Mouse (Mus musculus) limb, embryonic 11.5 days (tissue): ENCODE results near the gene Gp9. TPM values are rescaled to one million over a fixed set of nuclear protein-coding genes. Genes with fewer than 3 reads are reported as not detected.

Experiments
- ATAC-seq: fragments of 200-750 bp; cut with Nextera tagmentation; 2 replicates; pipeline ENCODE4 v1.8.0; 2017; ENCODE audit warnings: low read depth; ENCODE audit not compliant: insufficient number of reproducible peaks, low FRiP score, low TSS enrichment
- DNase-seq: peaks from one replicate; pipeline ENCODE4 v3.0.0-alpha.2; 2015; ENCODE audit warnings: low spot score
- H3K27ac ChIP-seq: fragments of 300-500 bp; sonication (generic); replicated peaks from 2 replicates; pipeline ENCODE4 v1.5.1; 2014; ENCODE audit warnings: low read depth, mild to moderate bottlenecking, low read length
- H3K27me3 ChIP-seq: fragments of 300-500 bp; sonication (generic); 2 replicates; pipeline ENCODE4 v1.6.1; 2014; ENCODE audit warnings: mild to moderate bottlenecking, low read length, mixed read lengths; ENCODE audit not compliant: control insufficient read depth, insufficient read depth
- H3K36me3 ChIP-seq: fragments of 300-500 bp; sonication (generic); 2 replicates; pipeline ENCODE4 v1.6.1; 2014; ENCODE audit warnings: mild to moderate bottlenecking, low read length, moderate library complexity, mixed read lengths; ENCODE audit not compliant: control insufficient read depth, insufficient read depth
- H3K4me1 ChIP-seq: fragments of 300-500 bp; sonication (generic); 2 replicates; pipeline ENCODE4 v1.6.1; 2014; ENCODE audit warnings: low read length, mixed read lengths; ENCODE audit not compliant: control insufficient read depth, insufficient read depth
- H3K4me2 ChIP-seq: fragments of 300-500 bp; sonication (generic); 2 replicates; pipeline ENCODE4 v1.6.1; 2014; ENCODE audit warnings: low read depth, mild to moderate bottlenecking, moderate library complexity; ENCODE audit not compliant: severe bottlenecking
- H3K4me3 ChIP-seq: fragments of 300-500 bp; sonication (generic); 2 replicates; pipeline ENCODE4 v1.5.1; 2014; ENCODE audit warnings: low read depth, low read length
- H3K9ac ChIP-seq: fragments of 300-500 bp; sonication (generic); 2 replicates; pipeline ENCODE4 v1.6.1; 2014; ENCODE audit warnings: mild to moderate bottlenecking, low read length
- H3K9me3 ChIP-seq: fragments of 300-500 bp; sonication (generic); 2 replicates; pipeline ENCODE4 v1.6.1; 2016; ENCODE audit warnings: low read length; ENCODE audit not compliant: control insufficient read depth
- WGBS: fragments of 180-500 bp; shearing (Covaris S2); extraction: QIAGEN DNeasy Blood & Tissue Kit; methylation state at CpG from one replicate; pipeline ENCODE4 v1.1.7; 2014; 5-methylcytosine and 5-hydroxymethylcytosine counted together
- polyA plus RNA-seq: library from polyadenylated mRNA; unstranded; fragments of >200 nt; fragmentation: Nextera tagmentation; extraction: Ambion mirVana; gene quantifications from 2 replicates; pipeline ENCODE4 v1.2.1, GENCODE M21; 2014

Gene Gp9
- polyA plus RNA-seq, 1 experiment from 2014 or later: 2.0 TPM

- under 1% methylated on average over 41 of the region's 56 CpGs for WGBS
- Histone ChIP-seq H3K9ac (peak within 1 kb of the TSS; percentile 67), H3K4me2 (peak within 1 kb of the TSS; percentile 90), H3K4me1 (no peaks in the 10 kb centered on the region), H3K9me3 (no peaks in the 10 kb centered on the region), H3K36me3 (peaks cover 2% of the 10 kb centered on the region), H3K27ac (peak within 1 kb of the TSS; percentile 42; the same call in 1 of the 2 replicates), H3K27me3 (no peaks in the 10 kb centered on the region), H3K4me3 (peak within 1 kb of the TSS; percentile 72)
- peak; percentile 95 for ATAC-seq
- peak; percentile 89 for DNase-seq
These were observed 33.9 kb downstream of the Gp9 start, which contains the start of gene Rab43 for GRCm38 (mm10) chr6:87811675-87812338. Gene Rab43 (minus strand): TSS chr6:87812164.

- Histone ChIP-seq H3K9ac (no peak overlapping the region), H3K27me3 (no peaks in the 10 kb centered on the region), H3K4me2 (peak overlapping the region; percentile 90), H3K4me1 (no peaks in the 10 kb centered on the region), H3K27ac (no peak overlapping the region), H3K4me3 (no peak overlapping the region; the same call in 1 of the 2 replicates), H3K36me3 (peaks cover 4% of the 10 kb centered on the region), H3K9me3 (no peaks in the 10 kb centered on the region)
- ATAC-seq: no peak
- 80% methylated on average over 1 of the region's 1 CpGs for WGBS
- no peak for DNase-seq
These were observed 34.8 kb downstream of the Gp9 start for GRCm38 (mm10) chr6:87812656-87813055.

GRCm38 (mm10) chr6:87814486-87814885 is 36.6 kb downstream of the Gp9 start:
- ATAC-seq (no peak), DNase-seq (no peak)
- no peak overlapping the region for H3K4me3 ChIP-seq
- 95% methylated on average over 5 of the region's 5 CpGs for WGBS
- no peaks in the 10 kb centered on the region for H3K4me1 ChIP-seq
- no peak overlapping the region for H3K4me2 ChIP-seq
- H3K9ac ChIP-seq: no peak overlapping the region
- H3K27ac ChIP-seq: no peak overlapping the region
- H3K27me3 ChIP-seq: no peaks in the 10 kb centered on the region
- H3K36me3 ChIP-seq: peaks cover 15% of the 10 kb centered on the region
- H3K9me3 ChIP-seq: no peaks in the 10 kb centered on the region

GRCm38 (mm10) chr6:87820366-87820765 is 42.5 kb downstream of the Gp9 start:
- no peak overlapping the region for H3K9ac ChIP-seq
- H3K4me3 ChIP-seq: no peak overlapping the region
- ATAC-seq (no peak), DNase-seq (no peak)
- peaks cover 45% of the 10 kb centered on the region for H3K36me3 ChIP-seq
- WGBS: 93% methylated on average over 2 of the region's 2 CpGs
- no peaks in the 10 kb centered on the region for H3K9me3 ChIP-seq
- no peaks in the 10 kb centered on the region for H3K4me1 ChIP-seq
- H3K4me2 ChIP-seq: no peak overlapping the region
- H3K27me3 ChIP-seq: no peaks in the 10 kb centered on the region
- no peak overlapping the region for H3K27ac ChIP-seq

Other genes starting within 250 kb of the Gp9 start
- 2.5 and 2.6 TPM in 2 replicates for gene Arhgap25, start 244.8 kb upstream of the Gp9 start, polyA plus RNA-seq
- 0.75 and 0.95 TPM in 2 replicates for gene Prokr1, start 187.3 kb upstream of the Gp9 start, polyA plus RNA-seq
- gene Aplf, start 105.9 kb upstream of the Gp9 start, polyA plus RNA-seq: 15.4 and 17.1 TPM in 2 replicates
- gene Efcc1, start 47.2 kb upstream of the Gp9 start, polyA plus RNA-seq: 0.07 and 0.37 TPM in 2 replicates
- 6.9 and 7.5 TPM in 2 replicates for gene Rab43, start 34.1 kb downstream of the Gp9 start, polyA plus RNA-seq
- 2.8 and 3.5 TPM in 2 replicates for gene Gm45140, start 57.7 kb downstream of the Gp9 start, polyA plus RNA-seq
- gene Isy1, start 60.7 kb downstream of the Gp9 start, polyA plus RNA-seq: 73.0 and 76.2 TPM in 2 replicates
- 1,357 and 1,371 TPM in 2 replicates for gene Cnbp, start 73.0 kb downstream of the Gp9 start, polyA plus RNA-seq
- gene Copg1, start 109.7 kb downstream of the Gp9 start, polyA plus RNA-seq: 150 and 163 TPM in 2 replicates
- gene Hmces, start 135.9 kb downstream of the Gp9 start, polyA plus RNA-seq: 77.5 and 77.6 TPM in 2 replicates
- gene H1fx, start 203.6 kb downstream of the Gp9 start, polyA plus RNA-seq: 98.9 and 122 TPM in 2 replicates